Mouse (Mus musculus) limb, embryonic 15.5 days (tissue): ENCODE measurements around the gene Clk2. TPM values are rescaled to one million over a fixed set of nuclear protein-coding genes. Genes with fewer than 3 reads are reported as not detected.
A peak's percentile ranks its signal among the peaks of the same experiment; 100 is the strongest.

Experiments used
- ATAC-seq: fragments of 200-750 bp; cut with Nextera tagmentation; 2 replicates; pipeline ENCODE4 v1.8.0; 2017; ENCODE audit warnings: low read depth, moderate TSS enrichment; ENCODE audit not compliant: insufficient number of reproducible peaks, low FRiP score, low TSS enrichment
- H3K27ac ChIP-seq: fragments of 300-500 bp; sonication (generic); 2 replicates; pipeline ENCODE4 v1.5.1; 2015; ENCODE audit warnings: moderate library complexity, mild to moderate bottlenecking, inconsistent platforms
- H3K27me3 ChIP-seq: fragments of 300-500 bp; sonication (generic); 2 replicates; pipeline ENCODE4 v1.6.1; 2015; ENCODE audit warnings: inconsistent platforms
- H3K36me3 ChIP-seq: fragments of 300-500 bp; sonication (generic); 2 replicates; pipeline ENCODE4 v1.6.1; 2015; ENCODE audit warnings: inconsistent platforms
- H3K4me1 ChIP-seq: fragments of 300-500 bp; sonication (generic); 2 replicates; pipeline ENCODE4 v1.6.1; 2015; ENCODE audit warnings: inconsistent platforms
- H3K4me2 ChIP-seq: fragments of 300-500 bp; sonication (generic); 2 replicates; pipeline ENCODE4 v1.6.1; 2015; ENCODE audit warnings: mild to moderate bottlenecking, inconsistent platforms
- H3K4me3 ChIP-seq: fragments of 300-500 bp; sonication (generic); 2 replicates; pipeline ENCODE4 v1.5.1; 2015; ENCODE audit warnings: mild to moderate bottlenecking, inconsistent platforms
- H3K9ac ChIP-seq: fragments of 300-500 bp; sonication (generic); 2 replicates; pipeline ENCODE4 v1.6.1; 2015; ENCODE audit warnings: inconsistent platforms
- H3K9me3 ChIP-seq: fragments of 300-500 bp; sonication (generic); 2 replicates; pipeline ENCODE4 v1.6.1; 2016; ENCODE audit warnings: inconsistent platforms
- WGBS: fragments of 180-500 bp; shearing (Covaris S2); methylation state at CpG from one replicate; pipeline ENCODE4 v1.1.7; 2015; 5-methylcytosine and 5-hydroxymethylcytosine counted together
- polyA plus RNA-seq: library from polyadenylated mRNA; unstranded; fragments of >200 nt; fragmentation: Nextera tagmentation; extraction: Ambion mirVana; gene quantifications from 2 replicates; pipeline ENCODE4 v1.2.1, GENCODE M21; 2015

Clk2 gene
- polyA plus RNA-seq, 1 experiment from 2014 or later: 25.0 TPM

DNA sequence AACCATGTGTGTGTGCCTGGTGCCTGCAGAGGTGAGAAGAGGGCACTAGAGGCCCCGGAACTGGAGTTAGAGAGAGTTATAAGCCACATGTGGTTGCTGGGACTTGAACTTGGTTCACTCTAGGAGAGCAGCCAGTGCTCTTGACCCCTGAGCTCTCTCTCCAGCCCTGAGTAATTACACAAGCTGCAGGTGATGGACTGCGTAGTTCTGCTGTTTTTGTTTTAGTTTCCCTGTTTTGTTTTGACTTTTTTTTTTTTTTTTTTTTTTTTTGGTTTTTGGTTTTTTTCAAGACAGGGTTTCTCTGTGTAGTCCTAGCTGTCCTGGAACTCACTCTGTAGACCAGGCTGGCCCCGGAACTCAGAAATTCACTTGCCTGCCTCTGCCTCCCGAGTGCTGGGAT, 2.8 kb upstream of the Clk2 start:
- WGBS: 69% methylated on average over 4 of the region's 4 CpGs

DNA sequence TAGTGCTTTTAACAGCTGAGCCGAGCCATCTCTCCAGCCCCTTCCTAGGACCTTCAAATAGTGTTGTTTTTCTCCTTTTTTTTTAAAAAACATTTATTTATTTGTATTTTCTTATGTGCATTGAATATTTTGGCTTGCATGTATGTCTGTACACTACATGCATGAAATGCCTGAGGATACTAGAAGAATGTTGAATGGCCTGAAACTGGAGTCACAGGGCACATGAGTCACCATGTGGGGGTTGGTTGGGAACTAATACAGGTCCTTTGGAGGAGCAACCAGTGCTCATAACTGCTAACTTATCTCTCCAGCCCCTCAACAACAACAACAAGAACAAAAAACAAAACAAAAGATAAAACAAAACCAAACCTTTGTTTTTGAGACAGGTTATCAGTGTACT, 1.5 kb upstream of the Clk2 start:
- peaks cover 19% of the 10 kb centered on the region for H3K27me3 ChIP-seq
- ATAC-seq: no peak
- 64% methylated on average over 1 of the region's 1 CpGs for WGBS

More for the DNA sequence above, 2.8 kb upstream of the Clk2 start:
- H3K27ac ChIP-seq: no peak overlapping the region
- H3K4me2 ChIP-seq: no peak overlapping the region
- H3K4me3 ChIP-seq: no peak overlapping the region
- H3K9ac ChIP-seq: no peak overlapping the region
- no peak for ATAC-seq
- peaks cover 22% of the 10 kb centered on the region for H3K27me3 ChIP-seq
- peaks cover 6% of the 10 kb centered on the region; the same call in 1 of the 2 replicates for H3K36me3 ChIP-seq
- no peaks in the 10 kb centered on the region for H3K9me3 ChIP-seq
- peaks cover 32% of the 10 kb centered on the region for H3K4me1 ChIP-seq

DNA sequence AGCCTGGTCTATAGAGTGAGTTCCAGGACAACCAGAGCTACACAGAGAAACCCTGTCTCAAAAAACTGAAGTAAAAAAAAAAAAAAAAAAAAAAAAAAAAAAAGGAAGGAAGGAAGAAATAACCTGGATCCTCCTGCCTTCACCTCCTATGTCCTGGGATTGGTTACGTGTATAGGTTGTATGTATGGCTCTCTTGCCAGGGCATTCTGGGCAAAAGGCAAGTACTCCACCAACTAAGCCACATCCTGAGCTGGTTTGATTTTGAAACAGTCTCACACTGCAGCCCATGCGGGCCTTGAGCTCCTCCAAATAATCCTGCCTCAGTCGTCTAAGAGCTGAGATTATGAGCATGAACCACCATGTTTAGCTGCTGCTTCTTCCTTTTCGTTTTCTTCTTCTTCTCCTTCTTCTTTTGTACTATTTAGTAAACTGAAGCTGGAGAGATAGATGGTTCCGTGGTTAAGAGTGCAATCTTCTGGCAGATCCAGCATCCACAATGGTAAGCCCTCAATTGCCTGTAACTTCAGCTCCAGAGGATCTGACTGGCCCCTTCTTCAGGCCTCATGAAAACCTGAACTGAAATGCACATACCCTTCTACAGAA, 851 bp upstream of the Clk2 start:
- 71% methylated on average over 5 of the region's 5 CpGs for WGBS

More for the DNA sequence above, 1.5 kb upstream of the Clk2 start:
- H3K9ac ChIP-seq: no peak overlapping the region
- H3K4me1 ChIP-seq: peaks cover 36% of the 10 kb centered on the region
- H3K9me3 ChIP-seq: no peaks in the 10 kb centered on the region
- no peak overlapping the region for H3K27ac ChIP-seq
- H3K36me3 ChIP-seq: peaks cover 17% of the 10 kb centered on the region
- H3K4me3 ChIP-seq: no peak overlapping the region
- H3K4me2 ChIP-seq: no peak overlapping the region

DNA sequence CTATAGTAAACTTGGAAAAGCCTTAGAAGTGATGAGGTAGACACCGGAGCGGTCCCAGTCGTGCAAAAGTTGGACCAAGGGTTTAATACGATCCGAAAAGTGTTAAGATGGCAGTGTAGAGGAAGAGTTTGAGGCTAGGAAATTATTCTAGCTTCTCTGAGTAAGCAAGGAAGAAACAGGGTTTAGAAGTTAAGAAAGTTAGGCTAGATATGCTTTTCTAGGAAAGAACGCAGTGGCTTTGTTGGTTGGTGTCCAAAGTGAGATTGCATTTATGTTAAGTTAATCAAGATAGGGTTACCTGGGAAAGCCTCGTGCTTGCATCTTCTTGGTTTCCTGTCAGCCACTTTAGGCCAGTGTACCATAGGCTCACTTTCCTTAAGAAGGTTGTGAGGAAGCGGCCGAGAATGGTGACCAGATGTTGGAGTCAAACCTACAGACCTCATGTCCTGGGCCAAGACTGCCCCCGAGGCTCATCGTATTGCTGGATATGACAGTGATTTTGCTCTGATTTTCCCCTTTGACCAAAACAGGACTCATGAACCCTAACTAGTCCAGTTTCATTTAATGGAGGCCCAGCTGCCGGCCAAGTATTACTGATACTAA, 774 bp downstream of the Clk2 start:
- Histone ChIP-seq H3K4me2 (peak overlapping the region; percentile 66), H3K27ac (peak overlapping the region; percentile 98), H3K4me1 (peaks cover 22% of the 10 kb centered on the region), H3K27me3 (no peaks in the 10 kb centered on the region), H3K36me3 (peaks cover 40% of the 10 kb centered on the region), H3K9me3 (no peaks in the 10 kb centered on the region), H3K4me3 (peak overlapping the region; percentile 89), H3K9ac (peak overlapping the region; percentile 89)
- 12% methylated on average over 12 of the region's 12 CpGs for WGBS
- no peak for ATAC-seq

More for the DNA sequence above, 851 bp upstream of the Clk2 start:
- Histone ChIP-seq H3K27ac (peak overlapping the region; percentile 98; the same call in 1 of the 2 replicates), H3K4me3 (peak overlapping the region; percentile 89), H3K4me1 (peaks cover 36% of the 10 kb centered on the region), H3K9me3 (no peaks in the 10 kb centered on the region), H3K9ac (no peak overlapping the region), H3K4me2 (peak overlapping the region; percentile 66), H3K36me3 (peaks cover 24% of the 10 kb centered on the region), H3K27me3 (peaks cover 12% of the 10 kb centered on the region)
- ATAC-seq: no peak

DNA sequence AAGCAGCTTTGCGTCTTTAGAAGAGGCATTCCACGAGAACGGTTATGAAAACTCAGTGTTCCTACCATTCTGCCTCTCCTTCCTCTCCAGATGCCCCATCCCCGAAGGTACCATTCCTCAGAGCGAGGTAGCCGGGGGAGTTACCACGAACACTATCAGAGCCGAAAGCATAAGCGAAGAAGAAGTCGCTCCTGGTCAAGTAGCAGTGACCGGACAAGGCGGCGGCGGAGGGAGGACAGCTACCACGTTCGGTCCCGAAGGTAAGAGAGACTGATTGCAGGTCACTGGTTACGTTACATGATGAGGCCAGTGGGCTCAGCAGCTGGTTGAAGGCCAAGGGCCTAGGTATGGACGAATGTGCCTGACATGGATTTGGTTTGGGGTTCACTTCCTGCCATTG, 2.4 kb downstream of the Clk2 start:
- no peak overlapping the region for H3K9ac ChIP-seq
- ATAC-seq: no peak
- no peak overlapping the region for H3K4me2 ChIP-seq
- WGBS: 89% methylated on average over 19 of the region's 19 CpGs
- no peaks in the 10 kb centered on the region for H3K9me3 ChIP-seq
- H3K36me3 ChIP-seq: peaks cover 53% of the 10 kb centered on the region
- no peak overlapping the region for H3K27ac ChIP-seq
- peaks cover 21% of the 10 kb centered on the region for H3K4me1 ChIP-seq
- no peaks in the 10 kb centered on the region for H3K27me3 ChIP-seq
- H3K4me3 ChIP-seq: no peak overlapping the region

DNA sequence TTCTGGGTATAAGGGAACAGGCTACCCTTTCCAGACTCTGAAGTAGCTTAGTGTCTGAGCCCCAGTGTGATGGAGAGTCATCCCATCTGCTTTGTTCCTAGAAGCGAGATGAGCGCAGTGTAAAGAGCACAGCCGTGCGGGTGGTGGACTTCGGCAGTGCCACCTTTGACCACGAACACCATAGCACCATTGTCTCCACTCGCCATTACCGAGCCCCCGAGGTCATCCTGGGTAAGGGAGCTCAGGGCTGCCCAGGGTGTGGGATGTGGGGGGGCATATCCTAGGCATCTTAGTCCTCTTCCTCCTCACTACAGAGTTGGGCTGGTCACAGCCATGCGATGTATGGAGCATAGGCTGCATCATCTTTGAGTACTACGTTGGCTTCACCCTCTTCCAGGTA, 10.2 kb downstream of the Clk2 start:
- no peak overlapping the region for H3K9ac ChIP-seq
- ATAC-seq: no peak
- H3K4me3 ChIP-seq: no peak overlapping the region
- no peaks in the 10 kb centered on the region for H3K9me3 ChIP-seq
- H3K4me1 ChIP-seq: peaks cover 16% of the 10 kb centered on the region
- peaks cover 73% of the 10 kb centered on the region for H3K36me3 ChIP-seq
- H3K27ac ChIP-seq: no peak overlapping the region
- no peak overlapping the region for H3K4me2 ChIP-seq
- 94% methylated on average over 11 of the region's 11 CpGs for WGBS
- H3K27me3 ChIP-seq: no peaks in the 10 kb centered on the region

DNA sequence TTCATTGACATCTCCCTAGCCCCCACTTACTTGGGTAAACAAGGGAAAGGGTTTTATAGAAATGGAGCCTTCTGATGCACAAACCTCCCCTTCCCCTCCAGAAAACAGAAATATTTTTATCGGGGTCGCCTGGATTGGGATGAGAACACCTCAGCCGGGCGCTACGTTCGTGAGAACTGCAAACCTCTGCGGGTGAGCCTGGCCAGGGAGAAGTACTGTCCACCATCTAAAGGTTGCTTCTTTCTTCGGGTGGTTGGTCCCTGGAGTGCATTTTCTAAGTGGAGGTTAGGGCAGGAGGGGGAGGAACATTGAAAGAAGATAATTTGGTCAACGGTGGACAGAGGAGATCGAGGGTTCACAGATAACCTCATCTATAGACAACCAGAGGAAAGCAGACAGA, 10.9 kb downstream of the Clk2 start:
- Histone ChIP-seq H3K4me2 (no peak overlapping the region), H3K4me3 (no peak overlapping the region), H3K9ac (no peak overlapping the region), H3K36me3 (peaks cover 73% of the 10 kb centered on the region), H3K27ac (no peak overlapping the region), H3K9me3 (no peaks in the 10 kb centered on the region), H3K4me1 (peaks cover 16% of the 10 kb centered on the region), H3K27me3 (no peaks in the 10 kb centered on the region)
- ATAC-seq: no peak
- WGBS: 90% methylated on average over 10 of the region's 10 CpGs

DNA sequence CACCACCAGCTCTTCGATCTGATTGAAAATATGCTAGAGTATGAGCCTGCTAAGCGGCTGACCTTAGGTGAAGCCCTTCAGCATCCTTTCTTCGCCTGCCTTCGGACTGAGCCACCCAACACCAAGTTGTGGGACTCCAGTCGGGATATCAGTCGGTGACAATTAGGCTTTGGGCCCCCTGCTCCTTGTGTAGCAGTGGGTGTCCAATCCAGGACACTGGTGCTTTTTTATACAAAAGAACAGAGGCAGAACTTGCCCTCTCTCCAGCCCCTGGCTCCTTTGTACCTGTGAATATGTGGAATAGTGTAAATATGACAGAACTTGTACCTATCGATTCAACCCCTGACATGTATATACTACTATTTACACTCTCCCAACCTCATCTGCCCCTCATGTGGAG, 11.8 kb downstream of the Clk2 start:
- H3K4me2 ChIP-seq: no peak overlapping the region
- H3K27ac ChIP-seq: no peak overlapping the region
- WGBS: 83% methylated on average over 7 of the region's 7 CpGs
- no peak overlapping the region for H3K9ac ChIP-seq
- H3K4me1 ChIP-seq: peaks cover 16% of the 10 kb centered on the region
- no peaks in the 10 kb centered on the region for H3K27me3 ChIP-seq
- no peak for ATAC-seq
- H3K4me3 ChIP-seq: no peak overlapping the region
- peaks cover 74% of the 10 kb centered on the region for H3K36me3 ChIP-seq
- H3K9me3 ChIP-seq: no peaks in the 10 kb centered on the region

DNA sequence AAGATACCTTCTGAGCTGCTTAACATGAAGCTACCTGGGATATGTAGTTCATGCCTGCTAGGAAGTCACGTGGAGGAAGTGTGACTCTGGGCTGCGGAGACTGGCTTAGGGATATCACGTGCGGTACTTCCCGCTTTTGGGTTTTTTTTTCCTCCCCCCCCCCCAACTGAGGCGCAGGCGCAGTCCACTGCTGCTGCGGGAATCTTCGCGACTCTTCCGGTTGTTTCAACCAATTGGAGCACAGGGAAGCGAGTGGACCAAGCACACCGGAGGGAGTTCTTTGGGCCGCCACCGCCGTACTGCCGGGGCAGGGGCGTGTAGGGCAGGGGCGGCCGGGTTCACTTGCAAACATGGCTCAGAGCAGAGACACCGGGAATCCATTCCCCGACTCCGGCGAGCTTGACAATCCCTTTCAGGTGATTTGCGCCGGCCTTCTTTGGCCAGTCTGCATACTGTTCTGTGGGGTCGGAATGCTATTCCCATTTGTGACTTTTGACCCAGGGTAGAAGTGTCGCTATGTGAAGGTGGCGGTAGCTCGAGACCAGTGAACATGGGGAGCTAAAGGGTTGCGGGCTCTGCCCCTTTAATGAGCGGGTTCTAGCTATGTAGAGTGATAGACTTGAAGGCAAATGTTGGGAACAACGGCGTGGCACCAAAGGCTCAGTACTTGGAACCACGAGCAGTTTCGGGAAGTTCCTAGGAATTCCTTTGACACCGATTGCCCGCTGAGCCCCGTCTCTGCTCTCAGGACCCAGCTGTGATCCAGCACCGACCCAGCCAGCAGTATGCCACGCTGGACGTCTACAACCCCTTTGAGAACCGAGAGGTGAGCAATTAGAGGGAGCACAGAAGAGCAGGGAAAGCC, 12.9 kb downstream of the Clk2 start, which contains the start of gene Scamp3:
TSS of gene Scamp3 (plus strand) at position 232 of the 865 bp plus-strand sequence.
- Histone ChIP-seq H3K4me2 (peak within 1 kb of the TSS; percentile 81), H3K27me3 (no peaks in the 10 kb centered on the region), H3K4me3 (peak within 1 kb of the TSS; percentile 79), H3K4me1 (peaks cover 16% of the 10 kb centered on the region), H3K9me3 (no peaks in the 10 kb centered on the region), H3K36me3 (peaks cover 75% of the 10 kb centered on the region), H3K9ac (peak within 1 kb of the TSS; percentile 85), H3K27ac (peak within 1 kb of the TSS; percentile 86)
- WGBS: under 1% methylated on average over 43 of the region's 43 CpGs
- ATAC-seq: peak; percentile 91

DNA sequence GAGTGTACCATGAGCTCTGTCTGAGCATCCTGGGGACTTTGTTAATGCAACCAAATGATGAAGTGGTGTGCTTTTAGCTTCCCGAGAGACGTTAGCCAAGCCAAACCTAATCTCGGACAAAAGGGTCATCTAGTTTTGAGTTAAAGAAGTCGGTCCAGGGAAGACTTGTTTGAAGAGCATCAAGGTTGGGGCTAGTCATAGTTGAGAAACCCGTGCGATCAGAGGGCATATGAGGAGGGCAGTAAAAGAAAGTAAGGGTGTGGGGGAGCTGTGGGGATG, 13.5 kb downstream of the Clk2 start:
- no peak for ATAC-seq
- H3K4me3 ChIP-seq: peak overlapping the region; percentile 79
- H3K9ac ChIP-seq: peak overlapping the region; percentile 85
- H3K4me1 ChIP-seq: peaks cover 20% of the 10 kb centered on the region
- H3K4me2 ChIP-seq: peak overlapping the region; percentile 81
- H3K9me3 ChIP-seq: no peaks in the 10 kb centered on the region
- H3K27me3 ChIP-seq: no peaks in the 10 kb centered on the region
- WGBS: 6% methylated on average over 6 of the region's 6 CpGs
- H3K27ac ChIP-seq: peak overlapping the region; percentile 86
- H3K36me3 ChIP-seq: peaks cover 69% of the 10 kb centered on the region

DNA sequence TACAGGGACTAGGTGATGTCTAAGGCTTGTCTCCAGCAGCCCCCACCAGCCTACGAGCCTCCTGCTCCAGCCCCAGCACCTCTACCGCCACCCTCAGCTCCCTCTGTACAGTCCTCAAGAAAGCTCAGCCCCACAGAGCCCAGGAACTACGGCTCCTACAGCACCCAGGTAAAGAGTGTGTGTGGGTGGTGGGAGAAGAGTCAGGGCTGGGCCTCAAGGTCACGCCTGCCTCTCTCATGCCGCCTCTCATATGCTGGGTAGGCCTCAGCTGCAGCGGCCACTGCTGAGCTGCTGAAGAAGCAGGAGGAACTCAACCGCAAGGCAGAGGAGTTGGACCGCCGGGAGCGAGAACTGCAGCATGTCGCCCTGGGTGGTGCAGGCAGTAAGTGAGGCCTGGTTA, 14.5 kb downstream of the Clk2 start:
- Histone ChIP-seq H3K4me3 (no peak overlapping the region), H3K4me1 (peaks cover 28% of the 10 kb centered on the region), H3K36me3 (peaks cover 59% of the 10 kb centered on the region), H3K27me3 (no peaks in the 10 kb centered on the region), H3K27ac (no peak overlapping the region), H3K9ac (peak overlapping the region; percentile 17; the same call in 1 of the 2 replicates), H3K9me3 (no peaks in the 10 kb centered on the region), H3K4me2 (0 out of 2 replicates have a peak overlapping the region, but pooled peaks have one; percentile 81)
- no peak for ATAC-seq
- WGBS: 91% methylated on average over 11 of the region's 11 CpGs
